Mouse (Mus musculus) c-Kit-positive CD71-positive TER-119-negative erythroid progenitor cells, embryonic 14.5 days (primary cell): ENCODE data around the gene Sbk1.

ENCODE experiments used
- DNase-seq: peaks from one replicate; pipeline ENCODE4 v3.0.0-alpha.2; 2013; ENCODE audit warnings: low read depth

The Sbk1 gene

GRCm38 (mm10) chr7:126271712-126272683 lies at the start of gene Sbk1:
TSS of gene Sbk1 (plus strand) at chr7:126272619.
- DNase-seq: peak; percentile 48

- DNase-seq: no peak
Observed at GRCm38 (mm10) chr7:126222753-126223152, 49.7 kb upstream of the Sbk1 start.

GRCm38 (mm10) chr7:126226136-126226535 lies 46.3 kb upstream of the Sbk1 start:
- DNase-seq: no peak

- DNase-seq: no peak
Observed at GRCm38 (mm10) chr7:126230357-126231148, 41.9 kb upstream of the Sbk1 start.

- no peak for DNase-seq
Observed at GRCm38 (mm10) chr7:126232345-126233071, 39.9 kb upstream of the Sbk1 start.

GRCm38 (mm10) chr7:126234611-126235010 lies 37.8 kb upstream of the Sbk1 start:
- DNase-seq: no peak

GRCm38 (mm10) chr7:126236083-126236793 lies 36.2 kb upstream of the Sbk1 start:
- no peak for DNase-seq

GRCm38 (mm10) chr7:126236794-126237192 lies 35.6 kb upstream of the Sbk1 start:
- DNase-seq: no peak

- no peak for DNase-seq
Observed at GRCm38 (mm10) chr7:126240814-126241360, 31.5 kb upstream of the Sbk1 start.

GRCm38 (mm10) chr7:126244168-126244750 lies 28.2 kb upstream of the Sbk1 start:
- DNase-seq: no peak

GRCm38 (mm10) chr7:126248088-126248487 lies 24.3 kb upstream of the Sbk1 start:
- DNase-seq: no peak

- DNase-seq: no peak
Observed at GRCm38 (mm10) chr7:126248641-126249141, 23.7 kb upstream of the Sbk1 start.

- no peak for DNase-seq
Observed at GRCm38 (mm10) chr7:126249146-126249545, 23.3 kb upstream of the Sbk1 start.

GRCm38 (mm10) chr7:126249986-126250385 lies 22.4 kb upstream of the Sbk1 start:
- DNase-seq: no peak

- no peak for DNase-seq
Observed at GRCm38 (mm10) chr7:126250481-126250880, 21.9 kb upstream of the Sbk1 start.

GRCm38 (mm10) chr7:126251698-126252097 lies 20.7 kb upstream of the Sbk1 start:
- DNase-seq: no peak

GRCm38 (mm10) chr7:126252230-126252629 lies 20.2 kb upstream of the Sbk1 start:
- no peak for DNase-seq

- DNase-seq: peak; percentile 60
Observed at GRCm38 (mm10) chr7:126260280-126261210, 11.9 kb upstream of the Sbk1 start.

- DNase-seq: no peak
Observed at GRCm38 (mm10) chr7:126261823-126262222, 10.6 kb upstream of the Sbk1 start.
